Mouse (Mus musculus) intestine, postnatal 0 days (tissue): ENCODE measurements at regions not wholly inside any gene's neighbourhood (a gene's known extent, or its start where the extent isn't known, plus 50 kb on each side); places are given as distances from the start of the nearest gene placed in this dataset.
A peak's percentile ranks its signal among the peaks of the same experiment; 100 is the strongest.

Experiments
- ATAC-seq: fragments of 200-750 bp; cut with Nextera tagmentation; 2 replicates; pipeline ENCODE4 v1.8.0; 2017; ENCODE audit warnings: mild to moderate bottlenecking, moderate TSS enrichment, moderate library complexity
- H3K27ac ChIP-seq: fragments of 300-500 bp; sonication (generic); 2 replicates; pipeline ENCODE4 v1.5.1; 2014; ENCODE audit warnings: mild to moderate bottlenecking, low read depth, low read length, moderate library complexity
- H3K27me3 ChIP-seq: fragments of 300-500 bp; sonication (generic); replicated peaks from 2 replicates; pipeline ENCODE4 v1.6.1; 2014; ENCODE audit warnings: low read length, mixed read lengths; ENCODE audit not compliant: control insufficient read depth, insufficient read depth
- H3K36me3 ChIP-seq: fragments of 300-500 bp; sonication (generic); 2 replicates; pipeline ENCODE4 v1.6.1; 2014; ENCODE audit warnings: mild to moderate bottlenecking, moderate library complexity; ENCODE audit not compliant: control insufficient read depth, insufficient read depth
- H3K4me1 ChIP-seq: fragments of 300-500 bp; sonication (generic); replicated peaks from 2 replicates; pipeline ENCODE4 v1.6.1; 2014; ENCODE audit warnings: antibody characterized with exemption, low read length, mixed read lengths; ENCODE audit not compliant: control insufficient read depth, insufficient read depth
- H3K4me2 ChIP-seq: fragments of 300-500 bp; sonication (generic); replicated peaks from 2 replicates; pipeline ENCODE4 v1.6.1; 2014; ENCODE audit warnings: low read depth, mild to moderate bottlenecking, moderate library complexity
- H3K4me3 ChIP-seq: fragments of 300-500 bp; sonication (generic); 2 replicates; pipeline ENCODE4 v1.5.1; 2014; ENCODE audit warnings: low read depth, low read length
- H3K9ac ChIP-seq: fragments of 300-500 bp; sonication (generic); 2 replicates; pipeline ENCODE4 v1.6.1; 2014; ENCODE audit warnings: mild to moderate bottlenecking, low read depth, low read length
- H3K9me3 ChIP-seq: fragments of 300-500 bp; sonication (generic); 2 replicates; pipeline ENCODE4 v1.6.1; 2016; ENCODE audit warnings: mixed run types; ENCODE audit not compliant: control insufficient read depth
- CTCF ChIP-seq: sonication (generic); IDR thresholded peaks from 2 replicates; pipeline ENCODE4 v1.5.1; 2016; ENCODE audit warnings: low read depth, mild to moderate bottlenecking, control low read depth, antibody characterized with exemption, moderate library complexity
- WGBS: fragments of 180-500 bp; shearing (Covaris S2); extraction: QIAGEN DNeasy Blood & Tissue Kit; methylation state at CpG from one replicate; pipeline ENCODE4 v1.1.7; 2014; 5-methylcytosine and 5-hydroxymethylcytosine counted together

GRCm38 (mm10) chr1:119266013-119266412, 156.0 kb downstream of the Inhbb start:
- H3K9ac ChIP-seq: no peak overlapping the region
- H3K4me1 ChIP-seq: no peaks in the 10 kb centered on the region
- no peak overlapping the region for H3K27ac ChIP-seq
- no peak for ATAC-seq
- no peaks in the 10 kb centered on the region for H3K36me3 ChIP-seq
- WGBS: 93% methylated on average over 5 of the region's 5 CpGs
- no peaks in the 10 kb centered on the region for H3K27me3 ChIP-seq
- H3K4me3 ChIP-seq: no peak overlapping the region
- H3K4me2 ChIP-seq: no peak overlapping the region
- no peak for TF ChIP-seq CTCF
- H3K9me3 ChIP-seq: no peaks in the 10 kb centered on the region

GRCm38 (mm10) chr1:119265192-119265891, 156.7 kb downstream of the Inhbb start:
- WGBS: 68% methylated on average over 10 of the region's 10 CpGs
- Histone ChIP-seq H3K36me3 (no peaks in the 10 kb centered on the region), H3K9ac (no peak overlapping the region), H3K27ac (no peak overlapping the region), H3K9me3 (no peaks in the 10 kb centered on the region), H3K4me2 (no peak overlapping the region), H3K27me3 (no peaks in the 10 kb centered on the region), H3K4me1 (no peaks in the 10 kb centered on the region), H3K4me3 (no peak overlapping the region)
- TF ChIP-seq CTCF: no peak
- no peak for ATAC-seq

- WGBS: 83% methylated on average over 9 of the region's 9 CpGs
- ATAC-seq: no peak
- no peaks in the 10 kb centered on the region for H3K4me1 ChIP-seq
- no peak overlapping the region for H3K4me3 ChIP-seq
- no peak for TF ChIP-seq CTCF
- H3K27ac ChIP-seq: no peak overlapping the region
- no peak overlapping the region for H3K4me2 ChIP-seq
- H3K36me3 ChIP-seq: no peaks in the 10 kb centered on the region
- H3K9ac ChIP-seq: no peak overlapping the region
- no peaks in the 10 kb centered on the region for H3K27me3 ChIP-seq
- H3K9me3 ChIP-seq: no peaks in the 10 kb centered on the region
Measured at GRCm38 (mm10) chr1:119259455-119259854, 162.6 kb downstream of the Inhbb start.

- Histone ChIP-seq H3K36me3 (no peaks in the 10 kb centered on the region), H3K4me2 (no peak overlapping the region), H3K9me3 (no peaks in the 10 kb centered on the region), H3K27ac (no peak overlapping the region), H3K27me3 (no peaks in the 10 kb centered on the region), H3K4me1 (no peaks in the 10 kb centered on the region), H3K9ac (no peak overlapping the region), H3K4me3 (no peak overlapping the region)
- no peak for ATAC-seq
- TF ChIP-seq CTCF: no peak
- WGBS: 84% methylated on average over 8 of the region's 8 CpGs
Measured at GRCm38 (mm10) chr1:119256769-119257168, 165.3 kb downstream of the Inhbb start.

- no peak for ATAC-seq
- no peaks in the 10 kb centered on the region for H3K9me3 ChIP-seq
- no peaks in the 10 kb centered on the region for H3K27me3 ChIP-seq
- TF ChIP-seq CTCF: peak; percentile 48
- no peaks in the 10 kb centered on the region for H3K36me3 ChIP-seq
- no peak overlapping the region for H3K4me3 ChIP-seq
- no peak overlapping the region for H3K4me2 ChIP-seq
- no peaks in the 10 kb centered on the region for H3K4me1 ChIP-seq
- WGBS: 54% methylated on average over 5 of the region's 5 CpGs
- no peak overlapping the region for H3K9ac ChIP-seq
- H3K27ac ChIP-seq: no peak overlapping the region
Measured at GRCm38 (mm10) chr1:119256097-119256473, 166.0 kb downstream of the Inhbb start.

GRCm38 (mm10) chr1:119255386-119256096, 166.5 kb downstream of the Inhbb start:
- Histone ChIP-seq H3K4me3 (no peak overlapping the region), H3K9me3 (no peaks in the 10 kb centered on the region), H3K4me1 (no peaks in the 10 kb centered on the region), H3K27ac (no peak overlapping the region), H3K27me3 (no peaks in the 10 kb centered on the region), H3K4me2 (no peak overlapping the region), H3K9ac (no peak overlapping the region), H3K36me3 (no peaks in the 10 kb centered on the region)
- no peak for TF ChIP-seq CTCF
- WGBS: 81% methylated on average over 20 of the region's 20 CpGs
- no peak for ATAC-seq
